Mouse (Mus musculus): Measurements from ENCODE around the gene Olfr1414.
"Not testable (repeated sequence)": the region's sequence is repeated elsewhere in the genome, so short reads cannot be mapped to it uniquely, and the experiment has no call there.

Olfr1414 gene

GRCm38 (mm10) chr1:92518561-92518960 lies at the start of gene Olfr1414:
Gene Olfr1414 (minus strand): TSS chr1:92518661.
- no peak for DNase-seq (ENCODE audit: low spot score in 2 of 2)

GRCm38 (mm10) chr1:92545929-92546328 lies 27.5 kb upstream of the Olfr1414 start:
- DNase-seq (ENCODE audit: low spot score in 2 of 2), result no peak

- DNase-seq (ENCODE audit: low spot score in 2 of 2), result no peak
Measured at GRCm38 (mm10) chr1:92539071-92539470, 20.6 kb upstream of the Olfr1414 start.

- no peak for DNase-seq (ENCODE audit: low spot score in 2 of 2)
Measured at GRCm38 (mm10) chr1:92536972-92537371, 18.5 kb upstream of the Olfr1414 start.

GRCm38 (mm10) chr1:92523764-92524163 lies 5.3 kb upstream of the Olfr1414 start:
- DNase-seq (ENCODE audit: low spot score in 2 of 2), result no peak

- peak in 1 of 2 experiments; percentile 4 for DNase-seq (ENCODE audit: low spot score in 2 of 2)
Measured at GRCm38 (mm10) chr1:92521376-92521775, 2.9 kb upstream of the Olfr1414 start.

- no peak for DNase-seq (ENCODE audit: low spot score in 2 of 2)
Measured at GRCm38 (mm10) chr1:92519046-92519445, 585 bp upstream of the Olfr1414 start.

GRCm38 (mm10) chr1:92515390-92515789 lies 3.1 kb downstream of the Olfr1414 start:
- no peak for DNase-seq (ENCODE audit: low spot score in 2 of 2)

GRCm38 (mm10) chr1:92511646-92512045 lies 6.8 kb downstream of the Olfr1414 start:
- DNase-seq (ENCODE audit: low spot score in 2 of 2), result not testable (repeated sequence)

GRCm38 (mm10) chr1:92496001-92496400 lies 22.5 kb downstream of the Olfr1414 start, which contains the start of gene Olfr1415:
Gene Olfr1415 (minus strand): TSS chr1:92496101.
- DNase-seq (ENCODE audit: low spot score in 2 of 2), result no peak

GRCm38 (mm10) chr1:92485013-92485412 lies 33.4 kb downstream of the Olfr1414 start, which contains the start of gene Olfr1416:
Gene Olfr1416 (minus strand): TSS chr1:92485113.
- no peak for DNase-seq (ENCODE audit: low spot score in 2 of 2)

GRCm38 (mm10) chr1:92474066-92474578 lies 44.3 kb downstream of the Olfr1414 start:
- DNase-seq (ENCODE audit: low spot score in 2 of 2), result no peak

- DNase-seq (ENCODE audit: low spot score in 2 of 2), result peak; percentile 93 to 94
Measured at GRCm38 (mm10) chr1:92473165-92474041, 45.1 kb downstream of the Olfr1414 start, which contains the start of gene Ndufa10. Gene Ndufa10 (minus strand): TSS chr1:92473860.

- DNase-seq (ENCODE audit: low spot score in 2 of 2), result no peak
Measured at GRCm38 (mm10) chr1:92468891-92469290, 49.6 kb downstream of the Olfr1414 start.

GRCm38 (mm10) chr1:92458416-92458815 lies 60.0 kb downstream of the Olfr1414 start:
- DNase-seq (ENCODE audit: low spot score in 2 of 2), result no peak

GRCm38 (mm10) chr1:92457758-92458157 lies 60.7 kb downstream of the Olfr1414 start:
- no peak for DNase-seq (ENCODE audit: low spot score in 2 of 2)

Measured in urinary bladder, postnatal 36 days (tissue).